Mouse (Mus musculus) heart, embryonic 11.5 days (tissue): ENCODE results near the gene A3galt2. TPM values are rescaled to one million over a fixed set of nuclear protein-coding genes. Genes with fewer than 3 reads are reported as not detected.

Source experiments
- ATAC-seq: fragments of 200-750 bp; cut with Nextera tagmentation; replicated peaks from 2 replicates; pipeline ENCODE4 v1.8.0; 2017; ENCODE audit warnings: moderate library complexity; ENCODE audit not compliant: insufficient number of reproducible peaks, low FRiP score, low TSS enrichment
- H3K27ac ChIP-seq: fragments of 300-500 bp; sonication (generic); 2 replicates; pipeline ENCODE4 v1.5.1; 2014; ENCODE audit warnings: mild to moderate bottlenecking, low read depth, low read length
- H3K27me3 ChIP-seq: fragments of 300-500 bp; sonication (generic); 2 replicates; pipeline ENCODE4 v1.6.1; 2014; ENCODE audit warnings: mild to moderate bottlenecking, low read length, mixed read lengths; ENCODE audit not compliant: control insufficient read depth, insufficient read depth
- H3K36me3 ChIP-seq: fragments of 300-500 bp; sonication (generic); 2 replicates; pipeline ENCODE4 v1.6.1; 2014; ENCODE audit warnings: mild to moderate bottlenecking, low read length, moderate library complexity, mixed read lengths; ENCODE audit not compliant: control insufficient read depth, insufficient read depth
- H3K4me1 ChIP-seq: fragments of 300-500 bp; sonication (generic); 2 replicates; pipeline ENCODE4 v1.6.1; 2014; ENCODE audit warnings: low read length; ENCODE audit not compliant: control insufficient read depth, insufficient read depth
- H3K4me2 ChIP-seq: fragments of 300-500 bp; sonication (generic); 2 replicates; pipeline ENCODE4 v1.6.1; 2014; ENCODE audit warnings: mild to moderate bottlenecking, moderate library complexity
- H3K4me3 ChIP-seq: fragments of 300-500 bp; sonication (generic); 2 replicates; pipeline ENCODE4 v1.5.1; 2014; ENCODE audit warnings: low read depth, low read length
- H3K9ac ChIP-seq: fragments of 300-500 bp; sonication (generic); 2 replicates; pipeline ENCODE4 v1.6.1; 2014; ENCODE audit warnings: mild to moderate bottlenecking, low read depth, low read length, moderate library complexity
- H3K9me3 ChIP-seq: fragments of 300-500 bp; sonication (generic); replicated peaks from 2 replicates; pipeline ENCODE4 v1.6.1; 2016; ENCODE audit warnings: low read length; ENCODE audit not compliant: control insufficient read depth
- WGBS: fragments of 180-500 bp; shearing (Covaris S2); extraction: QIAGEN DNeasy Blood & Tissue Kit; methylation state at CpG from one replicate; pipeline ENCODE4 v1.1.7; 2014; ENCODE audit not compliant: insufficient replicate concordance; 5-methylcytosine and 5-hydroxymethylcytosine counted together
- polyA plus RNA-seq: library from polyadenylated mRNA; unstranded; fragments of >200 nt; fragmentation: Nextera tagmentation; extraction: Ambion mirVana; gene quantifications from 2 replicates; pipeline ENCODE4 v1.2.1, GENCODE M21; 2014

The A3galt2 gene
- polyA plus RNA-seq, 1 experiment from 2014 or later, result 0.11 TPM

DNA sequence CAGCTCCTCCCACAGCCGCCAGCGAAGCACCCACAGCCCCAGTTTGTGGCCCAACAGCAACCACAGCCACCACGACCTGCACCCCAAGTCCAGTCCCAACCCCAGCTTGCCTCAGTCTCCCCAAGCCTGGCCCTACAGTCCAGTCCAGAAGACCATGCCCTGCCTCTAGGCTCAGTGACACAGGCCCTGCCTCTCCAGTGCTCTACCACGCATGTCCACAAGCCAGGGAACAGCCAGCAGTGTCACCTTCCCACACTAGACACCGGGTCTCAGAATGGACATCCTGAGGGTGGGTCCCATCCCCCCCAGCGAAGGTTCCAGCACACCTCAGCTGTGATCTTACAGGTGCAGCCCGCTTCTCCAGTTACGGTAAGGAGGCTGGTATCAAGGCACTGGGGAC is 32.2 kb upstream of the A3galt2 start:
- H3K9me3 ChIP-seq, result no peaks in the 10 kb centered on the region
- no peak overlapping the region for H3K4me2 ChIP-seq
- no peaks in the 10 kb centered on the region; the same call in 1 of the 2 replicates for H3K27me3 ChIP-seq
- H3K9ac ChIP-seq, result no peak overlapping the region
- WGBS, result 87% methylated on average over 8 of the region's 8 CpGs
- no peaks in the 10 kb centered on the region for H3K36me3 ChIP-seq
- H3K27ac ChIP-seq, result no peak overlapping the region
- peaks cover 37% of the 10 kb centered on the region for H3K4me1 ChIP-seq
- ATAC-seq, result no peak
- H3K4me3 ChIP-seq, result no peak overlapping the region

DNA sequence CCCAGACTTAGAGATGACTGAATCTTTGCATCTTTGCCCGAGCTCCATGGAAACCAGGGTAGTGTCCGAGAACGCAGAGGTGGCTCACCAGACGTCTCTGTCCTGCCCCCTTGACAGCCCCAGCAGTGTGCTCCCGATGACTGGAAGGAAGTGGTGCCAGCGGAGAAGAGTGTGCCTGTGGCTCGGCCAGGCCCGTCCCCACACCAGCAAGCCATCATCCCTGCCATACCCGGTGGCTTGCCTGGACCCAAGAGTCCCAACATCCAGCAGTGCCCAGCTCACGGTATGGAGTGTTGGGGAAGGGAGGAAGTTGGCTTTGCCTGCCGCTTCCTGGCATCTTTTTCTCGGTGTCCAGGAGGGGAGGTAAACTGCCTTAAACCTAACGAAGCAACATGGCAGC is 31.7 kb upstream of the A3galt2 start:
- no peak for ATAC-seq
- Histone ChIP-seq H3K4me3 (no peak overlapping the region), H3K9ac (no peak overlapping the region), H3K4me1 (peaks cover 37% of the 10 kb centered on the region), H3K36me3 (no peaks in the 10 kb centered on the region), H3K4me2 (no peak overlapping the region), H3K27ac (no peak overlapping the region), H3K27me3 (no peaks in the 10 kb centered on the region; the same call in 1 of the 2 replicates), H3K9me3 (no peaks in the 10 kb centered on the region)
- 71% methylated on average over 13 of the region's 13 CpGs for WGBS

DNA sequence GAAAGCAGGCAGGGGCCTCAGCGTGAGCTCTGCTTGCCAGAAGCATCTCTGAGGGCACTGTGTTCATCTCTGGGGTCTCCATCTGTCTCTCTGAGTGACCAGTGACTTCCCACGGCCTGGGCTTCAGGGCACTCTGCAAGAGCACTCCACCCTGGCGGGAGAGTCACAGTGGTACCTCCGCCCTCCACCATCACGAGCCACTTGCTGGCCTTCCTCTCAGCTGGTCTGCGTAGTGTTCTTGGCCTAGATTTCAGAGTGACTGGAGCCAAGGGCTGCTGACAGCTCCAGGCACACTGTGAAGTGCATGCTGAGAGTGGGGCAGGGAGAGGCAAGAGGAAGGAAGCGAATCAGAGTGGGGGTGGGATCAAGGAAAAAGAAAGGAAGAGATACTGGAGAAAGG is 31.1 kb upstream of the A3galt2 start:
- Histone ChIP-seq H3K4me2 (no peak overlapping the region), H3K4me3 (no peak overlapping the region), H3K27ac (peak overlapping the region; percentile 4), H3K27me3 (no peaks in the 10 kb centered on the region; the same call in 1 of the 2 replicates), H3K4me1 (peaks cover 42% of the 10 kb centered on the region), H3K9ac (no peak overlapping the region), H3K9me3 (no peaks in the 10 kb centered on the region), H3K36me3 (no peaks in the 10 kb centered on the region)
- WGBS, result 30% methylated on average over 7 of the region's 7 CpGs
- ATAC-seq, result no peak

DNA sequence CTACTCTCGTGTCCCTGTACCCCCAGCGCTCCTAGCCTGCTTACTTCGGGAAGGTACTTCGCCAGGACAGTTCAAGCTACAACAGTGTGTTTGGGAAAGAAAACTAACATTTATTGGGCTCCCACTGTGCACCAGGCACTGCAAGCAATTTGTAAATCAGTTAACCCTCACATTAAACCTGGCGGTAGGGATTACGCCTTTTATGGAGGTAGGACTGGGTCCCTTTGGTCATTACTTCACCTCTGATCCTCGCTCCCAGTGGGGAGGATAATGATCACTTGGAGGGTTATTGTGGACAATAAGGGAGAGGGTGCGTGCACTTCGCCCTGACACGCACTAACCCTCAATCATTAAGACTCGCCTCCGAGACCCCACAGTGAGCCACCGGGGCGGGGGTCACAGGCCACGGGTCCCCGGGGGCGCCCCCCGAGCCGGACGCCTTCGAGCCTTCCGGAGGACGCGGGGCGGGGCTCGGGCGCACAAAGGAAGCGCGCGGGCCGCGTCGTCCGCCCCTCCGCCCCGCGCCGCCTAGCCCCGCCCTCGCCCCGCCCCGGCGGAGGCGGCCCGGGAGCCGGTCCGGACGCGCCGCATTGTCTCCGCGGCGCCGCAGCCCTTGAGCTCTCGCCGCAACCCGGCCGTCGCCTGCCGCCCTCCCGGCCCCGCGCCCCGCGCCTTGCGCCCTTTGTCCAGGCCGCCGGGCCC is 28.0 kb upstream of the A3galt2 start:
- H3K9me3 ChIP-seq, result no peaks in the 10 kb centered on the region
- H3K4me2 ChIP-seq, result peak overlapping the region; percentile 83
- peak overlapping the region; percentile 93 for H3K4me3 ChIP-seq
- H3K36me3 ChIP-seq, result no peaks in the 10 kb centered on the region
- no peaks in the 10 kb centered on the region; the same call in 1 of the 2 replicates for H3K27me3 ChIP-seq
- H3K4me1 ChIP-seq, result peaks cover 50% of the 10 kb centered on the region
- 4% methylated on average over 48 of the region's 68 CpGs for WGBS
- peak; percentile 87 for ATAC-seq
- H3K9ac ChIP-seq, result peak overlapping the region; percentile 96
- peak overlapping the region; percentile 94 for H3K27ac ChIP-seq

DNA sequence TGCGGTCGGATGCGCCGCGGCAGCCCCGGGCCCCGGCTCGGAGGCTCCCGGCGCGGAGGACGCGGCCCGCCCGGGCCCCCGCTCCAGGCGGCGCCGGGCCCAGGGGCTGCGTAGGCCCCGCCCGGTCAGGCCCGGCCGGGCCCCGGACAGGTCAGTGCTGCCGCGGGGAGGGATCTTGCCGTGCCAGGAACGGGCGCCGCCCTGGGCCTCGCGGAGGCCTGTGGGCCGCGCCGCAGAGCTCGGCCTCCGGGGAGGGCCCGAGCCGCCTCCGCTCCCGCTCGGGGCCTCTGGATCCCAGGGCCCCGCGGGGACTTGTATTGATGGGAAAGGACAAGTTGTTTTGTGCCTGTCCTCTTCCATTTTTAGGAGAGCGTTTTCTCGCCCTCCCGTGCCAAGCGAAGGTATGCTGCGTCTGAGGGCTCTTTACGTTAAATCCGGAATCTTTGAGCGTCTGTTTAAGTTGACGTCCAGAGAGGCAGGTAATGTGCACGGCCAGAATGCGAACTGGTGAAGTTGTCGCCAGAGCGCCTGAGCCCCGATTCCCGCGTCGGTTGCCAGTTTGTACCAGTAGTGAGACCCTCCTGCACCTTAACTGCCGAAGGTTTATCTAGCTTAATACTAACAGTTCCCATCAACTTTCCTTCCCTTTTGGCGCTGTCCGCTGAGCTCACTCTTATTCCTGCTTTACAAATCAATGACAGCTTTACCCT is 27.3 kb upstream of the A3galt2 start:
- WGBS, result 3% methylated on average over 59 of the region's 65 CpGs
- H3K4me1 ChIP-seq, result peaks cover 52% of the 10 kb centered on the region

DNA sequence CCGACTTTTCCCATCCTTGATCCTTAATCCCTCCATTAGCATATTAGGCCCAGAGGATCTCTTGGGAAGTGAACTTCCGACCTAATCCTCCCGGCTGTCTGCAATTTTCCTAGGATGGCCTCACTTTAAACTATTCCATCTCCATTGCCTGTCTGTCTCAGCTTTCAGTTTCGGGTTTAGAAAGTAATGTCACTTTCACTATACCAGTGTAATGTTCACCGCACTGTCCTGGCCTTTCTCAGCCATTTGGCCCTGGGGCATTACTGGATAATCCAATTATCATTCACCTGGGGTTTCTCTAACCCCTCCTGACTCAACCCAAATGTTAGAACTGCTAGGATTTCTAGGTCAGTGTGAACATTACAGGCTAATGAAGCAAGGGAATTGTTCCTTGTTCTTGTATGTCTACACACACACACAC is 26.7 kb upstream of the A3galt2 start:
- no peaks in the 10 kb centered on the region for H3K9me3 ChIP-seq
- 4% methylated on average over 5 of the region's 5 CpGs for whole genome bisulfite sequencing
- ATAC-seq, result no peak
- peak overlapping the region; percentile 83 for H3K4me2 ChIP-seq
- peak overlapping the region; percentile 94 for H3K27ac ChIP-seq
- no peaks in the 10 kb centered on the region for H3K36me3 ChIP-seq
- no peaks in the 10 kb centered on the region for H3K27me3 ChIP-seq
- H3K9ac ChIP-seq, result peak overlapping the region; percentile 96
- H3K4me3 ChIP-seq, result peak overlapping the region; percentile 93
- H3K4me1 ChIP-seq, result peaks cover 53% of the 10 kb centered on the region

More for the DNA sequence above, 27.3 kb upstream of the A3galt2 start:
- Histone ChIP-seq H3K36me3 (no peaks in the 10 kb centered on the region), H3K9ac (peak overlapping the region; percentile 96), H3K9me3 (no peaks in the 10 kb centered on the region), H3K4me3 (peak overlapping the region; percentile 93), H3K27me3 (no peaks in the 10 kb centered on the region; the same call in 1 of the 2 replicates), H3K27ac (peak overlapping the region; percentile 94), H3K4me2 (peak overlapping the region; percentile 83)
- peak; percentile 86 for ATAC-seq

DNA sequence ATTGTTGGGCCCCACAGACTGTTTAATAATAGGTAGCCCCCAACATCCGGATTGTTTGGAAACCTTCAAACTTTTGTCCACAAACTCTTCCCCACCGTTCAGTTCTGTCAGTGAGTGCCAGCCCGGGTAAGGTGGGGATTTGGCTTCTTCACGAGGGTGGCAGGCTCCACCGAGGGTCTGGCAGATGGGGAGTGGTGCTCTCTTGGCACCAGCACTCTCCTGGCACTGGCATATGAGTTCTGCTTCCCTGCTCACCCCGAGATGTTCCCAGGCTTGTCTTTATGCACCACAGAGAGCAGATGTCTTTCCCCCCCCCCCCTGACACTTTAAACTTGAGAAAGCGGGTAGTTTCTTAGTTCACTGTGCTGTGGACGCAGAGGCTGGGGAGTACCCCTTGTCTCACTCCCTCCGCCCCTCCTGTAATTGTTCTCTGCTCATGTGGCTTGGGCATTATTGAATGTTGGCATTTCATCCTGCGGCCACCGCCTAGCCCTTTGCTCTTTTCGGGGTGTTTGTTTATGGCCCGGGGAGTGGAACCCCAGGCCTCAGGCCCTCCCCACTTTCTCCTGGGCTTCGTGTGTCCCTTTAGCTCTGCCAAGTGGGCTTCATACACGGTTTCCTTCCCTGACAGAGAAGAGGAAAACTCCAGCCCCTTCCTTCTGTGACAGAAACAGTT is 26.0 kb upstream of the A3galt2 start:
- peak overlapping the region; percentile 93 for H3K4me3 ChIP-seq
- H3K4me2 ChIP-seq, result peak overlapping the region; percentile 83
- no peak for ATAC-seq
- H3K9me3 ChIP-seq, result no peaks in the 10 kb centered on the region
- H3K27ac ChIP-seq, result peak overlapping the region; percentile 74
- 27% methylated on average over 15 of the region's 15 CpGs for WGBS
- H3K4me1 ChIP-seq, result peaks cover 53% of the 10 kb centered on the region
- H3K27me3 ChIP-seq, result no peaks in the 10 kb centered on the region
- H3K36me3 ChIP-seq, result no peaks in the 10 kb centered on the region
- H3K9ac ChIP-seq, result peak overlapping the region; percentile 96

DNA sequence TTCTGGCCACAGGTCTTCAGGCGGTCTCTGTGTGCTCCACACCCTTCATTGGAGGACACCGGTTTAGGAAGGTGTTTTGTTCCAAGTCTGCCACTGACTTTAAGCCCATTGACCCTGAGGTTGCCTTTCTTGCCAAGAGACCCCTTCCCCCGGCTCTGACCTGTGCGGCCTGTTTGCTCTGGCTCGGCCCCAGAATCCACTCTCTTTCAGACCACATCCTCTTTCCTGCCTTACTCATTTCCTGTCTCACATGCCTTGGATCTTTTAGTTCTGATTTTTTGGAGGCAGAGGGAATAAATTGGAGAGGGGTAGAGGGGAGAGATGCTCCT is 25.5 kb upstream of the A3galt2 start:
- H3K4me2 ChIP-seq, result peak overlapping the region; percentile 83
- H3K9me3 ChIP-seq, result no peaks in the 10 kb centered on the region
- peak overlapping the region; percentile 74 for H3K27ac ChIP-seq
- peak overlapping the region; percentile 96 for H3K9ac ChIP-seq
- H3K36me3 ChIP-seq, result no peaks in the 10 kb centered on the region
- H3K27me3 ChIP-seq, result no peaks in the 10 kb centered on the region
- no peak for ATAC-seq
- H3K4me1 ChIP-seq, result peaks cover 54% of the 10 kb centered on the region
- peak overlapping the region; percentile 93 for H3K4me3 ChIP-seq
- 36% methylated on average over 5 of the region's 5 CpGs for WGBS
